Mouse (Mus musculus) midbrain, embryonic 14.5 days (tissue): ENCODE measurements at regions not wholly inside any gene's neighbourhood (a gene's known extent, or its start where the extent isn't known, plus 50 kb on each side); places are given as distances from the start of the nearest gene placed in this dataset.

Source experiments
- ATAC-seq: fragments of 200-750 bp; cut with Nextera tagmentation; 2 replicates; pipeline ENCODE4 v1.8.0; 2017; ENCODE audit warnings: moderate number of reproducible peaks, moderate library complexity; ENCODE audit not compliant: low FRiP score, low TSS enrichment
- DNase-seq: peaks from one replicate; pipeline ENCODE4 v3.0.0-alpha.2; 2015
- H3K27ac ChIP-seq: fragments of 300-500 bp; sonication (generic); replicated peaks from 2 replicates; pipeline ENCODE4 v1.5.1; 2014; ENCODE audit warnings: mild to moderate bottlenecking, low read depth, low read length, moderate library complexity
- H3K27me3 ChIP-seq: fragments of 300-500 bp; sonication (generic); 2 replicates; pipeline ENCODE4 v1.6.1; 2014; ENCODE audit warnings: low read length, control low read depth, mixed read lengths; ENCODE audit not compliant: control insufficient read depth, insufficient read depth
- H3K36me3 ChIP-seq: fragments of 300-500 bp; sonication (generic); 2 replicates; pipeline ENCODE4 v1.6.1; 2014; ENCODE audit warnings: low read length, control low read depth; ENCODE audit not compliant: control insufficient read depth, insufficient read depth
- H3K4me1 ChIP-seq: fragments of 300-500 bp; sonication (generic); 2 replicates; pipeline ENCODE4 v1.6.1; 2014; ENCODE audit warnings: mild to moderate bottlenecking, antibody characterized with exemption, low read length, control low read depth; ENCODE audit not compliant: control insufficient read depth, insufficient read depth
- H3K4me2 ChIP-seq: fragments of 300-500 bp; sonication (generic); 2 replicates; pipeline ENCODE4 v1.6.1; 2014; ENCODE audit warnings: mild to moderate bottlenecking, low read length, moderate library complexity
- H3K4me3 ChIP-seq: fragments of 300-500 bp; sonication (generic); replicated peaks from 2 replicates; pipeline ENCODE4 v1.5.1; 2014; ENCODE audit warnings: low read depth, low read length
- H3K9ac ChIP-seq: fragments of 300-500 bp; sonication (generic); replicated peaks from 2 replicates; pipeline ENCODE4 v1.6.1; 2014; ENCODE audit warnings: mild to moderate bottlenecking, low read length, moderate library complexity
- H3K9me3 ChIP-seq: fragments of 300-500 bp; sonication (generic); 2 replicates; pipeline ENCODE4 v1.6.1; 2016; ENCODE audit warnings: low read length, control low read depth, mixed read lengths; ENCODE audit not compliant: control insufficient read depth
- WGBS: fragments of 180-500 bp; shearing (Covaris S2); extraction: QIAGEN DNeasy Blood & Tissue Kit; methylation state at CpG from one replicate; pipeline ENCODE4 v1.1.7; 2014; 5-methylcytosine and 5-hydroxymethylcytosine counted together

DNA sequence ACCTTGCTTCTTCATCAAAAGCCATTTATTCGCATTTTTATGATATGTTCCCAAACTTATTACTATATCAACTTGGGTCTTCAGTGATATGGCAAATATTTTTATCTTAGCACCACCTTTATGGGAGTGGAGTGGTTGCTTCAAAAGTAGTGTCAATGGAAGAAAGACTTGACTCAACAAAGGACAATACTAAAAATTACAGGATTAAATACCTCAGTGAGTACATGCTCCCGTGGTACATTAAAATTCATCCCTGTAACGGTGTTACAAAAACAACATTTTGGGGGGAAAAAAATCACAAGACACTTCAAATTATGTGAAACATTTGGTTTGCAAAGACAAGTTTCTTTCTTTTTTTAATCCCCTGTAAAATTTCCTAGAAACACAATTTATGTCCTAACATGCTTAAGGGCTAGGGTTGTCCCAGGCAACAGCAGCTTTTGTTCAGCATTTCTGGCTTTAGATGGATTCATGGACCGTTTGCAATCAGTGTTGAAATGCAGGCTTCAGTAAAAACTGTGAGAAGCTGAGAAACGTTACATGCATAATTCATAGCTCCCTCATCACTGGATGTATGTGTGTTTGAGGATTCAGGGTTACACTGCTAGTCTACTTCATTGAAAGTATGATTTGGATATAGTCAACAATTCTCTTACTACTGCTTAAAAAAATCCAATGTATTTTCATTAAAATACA, 700.8 kb upstream of the Tenm2 start:
- Histone ChIP-seq H3K4me3 (no peak overlapping the region), H3K27ac (no peak overlapping the region), H3K9me3 (no peaks in the 10 kb centered on the region), H3K36me3 (no peaks in the 10 kb centered on the region), H3K4me2 (no peak overlapping the region), H3K9ac (no peak overlapping the region), H3K27me3 (no peaks in the 10 kb centered on the region), H3K4me1 (no peaks in the 10 kb centered on the region; the same call in 1 of the 2 replicates)
- 23% methylated on average over 5 of the region's 5 CpGs for WGBS
- ATAC-seq (peak; percentile 71; the same call in 1 of the 2 replicates), DNase-seq (peak; percentile 79)

DNA sequence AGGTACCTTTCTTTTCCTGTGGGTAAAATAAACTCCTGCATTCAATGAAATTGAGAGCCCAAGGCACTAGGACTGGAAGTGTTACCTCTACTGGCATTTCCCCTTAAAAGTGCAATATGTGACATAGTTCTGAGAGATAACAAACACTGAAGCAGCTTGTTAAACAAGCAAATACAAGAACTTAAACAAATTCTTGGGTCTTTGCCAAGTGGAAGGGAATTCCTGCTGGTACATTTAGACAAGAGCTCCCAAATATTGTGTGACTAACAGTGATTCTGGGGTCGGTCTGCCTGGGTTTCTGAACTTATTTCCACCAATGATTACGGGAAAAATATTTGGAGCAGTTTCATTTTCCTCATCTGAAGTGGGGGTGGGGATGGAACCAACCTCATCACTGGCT, 677.4 kb upstream of the Tenm2 start:
- no peaks in the 10 kb centered on the region for H3K9me3 ChIP-seq
- DNase-seq: no peak
- H3K4me3 ChIP-seq: no peak overlapping the region
- no peaks in the 10 kb centered on the region for H3K4me1 ChIP-seq
- WGBS: 76% methylated on average over 2 of the region's 2 CpGs
- H3K27me3 ChIP-seq: no peaks in the 10 kb centered on the region
- H3K36me3 ChIP-seq: no peaks in the 10 kb centered on the region
- no peak for ATAC-seq
- H3K9ac ChIP-seq: no peak overlapping the region
- no peak overlapping the region for H3K4me2 ChIP-seq
- H3K27ac ChIP-seq: no peak overlapping the region

GRCm38 (mm10) chr11:37904991-37905390, 669.2 kb upstream of the Tenm2 start:
- H3K4me3 ChIP-seq: no peak overlapping the region
- no peaks in the 10 kb centered on the region for H3K9me3 ChIP-seq
- H3K36me3 ChIP-seq: no peaks in the 10 kb centered on the region
- WGBS: 96% methylated on average over 2 of the region's 2 CpGs
- H3K9ac ChIP-seq: no peak overlapping the region
- H3K27me3 ChIP-seq: no peaks in the 10 kb centered on the region
- H3K27ac ChIP-seq: no peak overlapping the region
- ATAC-seq (no peak), DNase-seq (no peak)
- H3K4me1 ChIP-seq: no peaks in the 10 kb centered on the region
- H3K4me2 ChIP-seq: no peak overlapping the region

GRCm38 (mm10) chr11:37897713-37898112, 661.9 kb upstream of the Tenm2 start:
- no peak for DNase-seq
- H3K4me1 ChIP-seq: no peaks in the 10 kb centered on the region
- H3K4me3 ChIP-seq: no peak overlapping the region
- H3K36me3 ChIP-seq: no peaks in the 10 kb centered on the region
- H3K27me3 ChIP-seq: no peaks in the 10 kb centered on the region
- H3K4me2 ChIP-seq: no peak overlapping the region
- H3K9me3 ChIP-seq: no peaks in the 10 kb centered on the region
- H3K9ac ChIP-seq: no peak overlapping the region
- no peak for ATAC-seq
- H3K27ac ChIP-seq: no peak overlapping the region

DNA sequence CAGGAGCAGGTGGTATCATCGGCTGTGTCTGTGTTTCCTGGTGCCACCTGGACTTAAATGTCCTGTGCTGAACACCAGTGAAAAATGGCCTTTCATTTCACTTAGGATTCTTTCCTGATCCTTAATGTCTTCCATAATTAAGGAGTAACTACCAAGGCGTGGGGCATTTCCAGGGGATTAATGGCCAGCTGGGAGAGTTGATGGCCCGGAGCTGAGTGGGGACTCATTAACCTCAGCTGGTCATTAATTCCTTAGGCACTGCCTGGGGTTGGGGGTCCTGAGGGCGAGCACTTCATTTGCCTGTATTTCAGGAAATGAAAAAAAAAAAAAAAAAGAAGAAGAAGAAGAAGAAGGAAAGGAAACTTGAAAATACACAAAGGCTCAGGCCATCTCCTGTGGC, 647.0 kb upstream of the Tenm2 start:
- 57% methylated on average over 4 of the region's 4 CpGs for WGBS
- no peaks in the 10 kb centered on the region for H3K4me1 ChIP-seq
- no peaks in the 10 kb centered on the region for H3K27me3 ChIP-seq
- no peaks in the 10 kb centered on the region for H3K9me3 ChIP-seq
- H3K27ac ChIP-seq: no peak overlapping the region
- H3K4me3 ChIP-seq: no peak overlapping the region
- DNase-seq (no peak), ATAC-seq (no peak)
- no peak overlapping the region for H3K9ac ChIP-seq
- H3K36me3 ChIP-seq: no peaks in the 10 kb centered on the region
- no peak overlapping the region for H3K4me2 ChIP-seq

DNA sequence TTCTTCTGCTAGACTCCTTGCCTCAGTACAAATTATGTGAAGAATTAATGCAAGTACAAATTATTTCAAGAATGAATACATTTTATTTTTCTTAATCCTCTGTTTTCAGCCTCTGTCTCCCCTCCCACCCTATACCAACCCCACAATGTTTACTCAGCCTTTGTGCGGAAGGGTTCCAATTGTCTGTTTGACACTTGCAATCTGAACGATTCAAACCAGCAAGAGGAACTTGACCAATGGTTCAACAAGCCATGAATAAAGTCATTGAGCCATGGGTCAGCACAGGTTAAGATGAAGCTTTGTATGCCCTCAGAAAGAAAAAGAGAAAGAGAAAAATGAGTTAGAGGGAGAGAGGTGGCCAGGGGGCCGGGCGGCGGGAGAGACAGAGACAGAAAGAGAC, 601.5 kb upstream of the Tenm2 start:
- H3K36me3 ChIP-seq: no peaks in the 10 kb centered on the region
- WGBS: 36% methylated on average over 5 of the region's 5 CpGs

GRCm38 (mm10) chr11:37830975-37831374, 595.2 kb upstream of the Tenm2 start:
- Histone ChIP-seq H3K27ac (no peak overlapping the region), H3K9me3 (no peaks in the 10 kb centered on the region), H3K4me3 (no peak overlapping the region), H3K36me3 (no peaks in the 10 kb centered on the region), H3K4me2 (no peak overlapping the region), H3K9ac (no peak overlapping the region), H3K27me3 (no peaks in the 10 kb centered on the region), H3K4me1 (no peaks in the 10 kb centered on the region)
- ATAC-seq: no peak
- DNase-seq: no peak
- WGBS: 75% methylated on average over 3 of the region's 3 CpGs

More for the DNA sequence above, 601.5 kb upstream of the Tenm2 start:
- Histone ChIP-seq H3K9ac (no peak overlapping the region), H3K4me2 (no peak overlapping the region), H3K27me3 (no peaks in the 10 kb centered on the region), H3K4me3 (no peak overlapping the region), H3K27ac (no peak overlapping the region), H3K9me3 (no peaks in the 10 kb centered on the region), H3K4me1 (no peaks in the 10 kb centered on the region)
- ATAC-seq (no peak), DNase-seq (no peak)

- H3K4me3 ChIP-seq: no peak overlapping the region
- H3K36me3 ChIP-seq: no peaks in the 10 kb centered on the region
- no peak for ATAC-seq
- H3K27me3 ChIP-seq: no peaks in the 10 kb centered on the region
- WGBS: 84% methylated on average over 5 of the region's 5 CpGs
- no peak overlapping the region for H3K9ac ChIP-seq
- H3K4me2 ChIP-seq: no peak overlapping the region
- H3K4me1 ChIP-seq: no peaks in the 10 kb centered on the region
- H3K9me3 ChIP-seq: no peaks in the 10 kb centered on the region
- no peak for DNase-seq
- H3K27ac ChIP-seq: no peak overlapping the region
Measured at GRCm38 (mm10) chr11:37806761-37807160, 571.0 kb upstream of the Tenm2 start.

GRCm38 (mm10) chr11:37798783-37799318, 563.1 kb upstream of the Tenm2 start:
- no peaks in the 10 kb centered on the region for H3K27me3 ChIP-seq
- ATAC-seq: no peak
- H3K27ac ChIP-seq: no peak overlapping the region
- no peak overlapping the region for H3K4me3 ChIP-seq
- H3K4me2 ChIP-seq: no peak overlapping the region
- no peak overlapping the region for H3K9ac ChIP-seq
- no peaks in the 10 kb centered on the region for H3K9me3 ChIP-seq
- no peak for DNase-seq
- WGBS: 78% methylated on average over 6 of the region's 6 CpGs
- no peaks in the 10 kb centered on the region for H3K36me3 ChIP-seq
- no peaks in the 10 kb centered on the region for H3K4me1 ChIP-seq
